Mouse (Mus musculus): Measurements from ENCODE around the gene Gm4491. TPM values are rescaled to one million over a fixed set of nuclear protein-coding genes. Genes with fewer than 3 reads are reported as not detected.

Gene Gm4491
- polyA plus RNA-seq, 1 experiment from 2014 or later = not detected

GRCm38 (mm10) chr14:57105721-57106120 is 10.0 kb downstream of the Gm4491 start:
- 38% methylated on average over 11 of the region's 11 CpGs for WGBS
- no peaks in the 10 kb centered on the region for H3K9me3 ChIP-seq (replicated peaks)
- H3K4me1 ChIP-seq = peaks cover 27% of the 10 kb centered on the region
- H3K4me3 ChIP-seq (replicated peaks) = no peak overlapping the region
- H3K36me3 ChIP-seq = no peaks in the 10 kb centered on the region
- H3K9ac ChIP-seq = no peak overlapping the region
- no peak overlapping the region for H3K4me2 ChIP-seq
- H3K27me3 ChIP-seq = peaks cover 72% of the 10 kb centered on the region
- H3K27ac ChIP-seq = no peak overlapping the region
- ATAC-seq (replicated peaks; ENCODE audit: low FRiP score) = no peak

- WGBS = 12% methylated on average over 14 of the region's 14 CpGs
- no peak for ATAC-seq (replicated peaks; ENCODE audit: low FRiP score)
- Histone ChIP-seq H3K27ac (no peak overlapping the region), H3K36me3 (no peaks in the 10 kb centered on the region), H3K4me1 (peaks cover 27% of the 10 kb centered on the region), H3K4me2 (peak overlapping the region; percentile 96), H3K27me3 (peaks cover 70% of the 10 kb centered on the region), H3K4me3 (replicated peaks) (peak overlapping the region; percentile 62), H3K9ac (no peak overlapping the region), H3K9me3 (replicated peaks) (no peaks in the 10 kb centered on the region)
Observed at GRCm38 (mm10) chr14:57105111-57105510, 10.6 kb downstream of the Gm4491 start.

GRCm38 (mm10) chr14:57104106-57105023 is 11.3 kb downstream of the Gm4491 start, which contains the start of gene Gjb2:
Gjb2 (minus strand) TSS chr14:57104702.
- H3K27me3 ChIP-seq = peaks cover 63% of the 10 kb centered on the region
- WGBS = under 1% methylated on average over 101 of the region's 101 CpGs
- H3K36me3 ChIP-seq = no peaks in the 10 kb centered on the region
- no peak within 1 kb of the TSS for H3K27ac ChIP-seq
- H3K4me1 ChIP-seq = peaks cover 24% of the 10 kb centered on the region
- H3K9me3 ChIP-seq (replicated peaks) = no peaks in the 10 kb centered on the region
- H3K9ac ChIP-seq = peak within 1 kb of the TSS; percentile 52
- H3K4me3 ChIP-seq (replicated peaks) = peak within 1 kb of the TSS; percentile 62
- peak within 1 kb of the TSS; percentile 96 for H3K4me2 ChIP-seq
- ATAC-seq (replicated peaks; ENCODE audit: low FRiP score) = peak; percentile 75

- 1% methylated on average over 22 of the region's 22 CpGs for WGBS
- H3K9ac ChIP-seq = peak overlapping the region; percentile 52
- H3K27ac ChIP-seq = no peak overlapping the region
- no peak for ATAC-seq (replicated peaks; ENCODE audit: low FRiP score)
- peak overlapping the region; percentile 96 for H3K4me2 ChIP-seq
- H3K27me3 ChIP-seq = peaks cover 63% of the 10 kb centered on the region
- H3K4me3 ChIP-seq (replicated peaks) = peak overlapping the region; percentile 62
- H3K4me1 ChIP-seq = peaks cover 24% of the 10 kb centered on the region
- H3K36me3 ChIP-seq = no peaks in the 10 kb centered on the region
- no peaks in the 10 kb centered on the region for H3K9me3 ChIP-seq (replicated peaks)
Observed at GRCm38 (mm10) chr14:57103711-57104105, 12.0 kb downstream of the Gm4491 start.

- H3K36me3 ChIP-seq = no peaks in the 10 kb centered on the region
- no peaks in the 10 kb centered on the region for H3K9me3 ChIP-seq (replicated peaks)
- peaks cover 63% of the 10 kb centered on the region for H3K27me3 ChIP-seq
- peaks cover 24% of the 10 kb centered on the region for H3K4me1 ChIP-seq
- peak overlapping the region; percentile 62; the same call in 1 of the 2 replicates for H3K4me3 ChIP-seq (replicated peaks)
- WGBS = 63% methylated on average over 6 of the region's 6 CpGs
- H3K4me2 ChIP-seq = peak overlapping the region; percentile 96; the same call in 1 of the 2 replicates
- no peak overlapping the region for H3K27ac ChIP-seq
- no peak overlapping the region for H3K9ac ChIP-seq
- ATAC-seq (replicated peaks; ENCODE audit: low FRiP score) = no peak
Observed at GRCm38 (mm10) chr14:57103121-57103520, 12.6 kb downstream of the Gm4491 start.

GRCm38 (mm10) chr14:57101623-57102022 is 14.1 kb downstream of the Gm4491 start:
- Histone ChIP-seq H3K9me3 (replicated peaks) (no peaks in the 10 kb centered on the region), H3K4me1 (peaks cover 21% of the 10 kb centered on the region), H3K4me3 (replicated peaks) (no peak overlapping the region), H3K27ac (no peak overlapping the region), H3K27me3 (peaks cover 49% of the 10 kb centered on the region), H3K36me3 (no peaks in the 10 kb centered on the region), H3K9ac (no peak overlapping the region), H3K4me2 (no peak overlapping the region)
- WGBS = 72% methylated on average over 7 of the region's 7 CpGs
- no peak for ATAC-seq (replicated peaks; ENCODE audit: low FRiP score)

GRCm38 (mm10) chr14:57095855-57096254 is 19.8 kb downstream of the Gm4491 start:
- no peaks in the 10 kb centered on the region for H3K9me3 ChIP-seq (replicated peaks)
- H3K4me3 ChIP-seq (replicated peaks) = no peak overlapping the region
- no peak overlapping the region for H3K9ac ChIP-seq
- H3K36me3 ChIP-seq = no peaks in the 10 kb centered on the region
- H3K27me3 ChIP-seq = no peaks in the 10 kb centered on the region; the same call in none of the 2 replicates
- ATAC-seq (replicated peaks; ENCODE audit: low FRiP score) = no peak
- 78% methylated on average over 4 of the region's 4 CpGs for WGBS
- H3K4me2 ChIP-seq = no peak overlapping the region
- H3K4me1 ChIP-seq = no peaks in the 10 kb centered on the region
- no peak overlapping the region for H3K27ac ChIP-seq

GRCm38 (mm10) chr14:57093029-57093428 is 22.7 kb downstream of the Gm4491 start:
- no peaks in the 10 kb centered on the region for H3K9me3 ChIP-seq (replicated peaks)
- no peaks in the 10 kb centered on the region; the same call in 1 of the 2 replicates for H3K27me3 ChIP-seq
- H3K36me3 ChIP-seq = no peaks in the 10 kb centered on the region
- H3K4me1 ChIP-seq = no peaks in the 10 kb centered on the region; the same call in 1 of the 2 replicates
- H3K4me2 ChIP-seq = no peak overlapping the region
- no peak overlapping the region for H3K27ac ChIP-seq
- ATAC-seq (replicated peaks; ENCODE audit: low FRiP score) = no peak
- no peak overlapping the region for H3K4me3 ChIP-seq (replicated peaks)
- no peak overlapping the region for H3K9ac ChIP-seq
- 9% methylated on average over 8 of the region's 8 CpGs for WGBS

GRCm38 (mm10) chr14:57090001-57090400 is 25.7 kb downstream of the Gm4491 start:
- H3K4me3 ChIP-seq (replicated peaks) = no peak overlapping the region
- ATAC-seq (replicated peaks; ENCODE audit: low FRiP score) = no peak
- H3K4me1 ChIP-seq = peaks cover 6% of the 10 kb centered on the region
- no peaks in the 10 kb centered on the region for H3K36me3 ChIP-seq
- H3K27ac ChIP-seq = no peak overlapping the region
- no peak overlapping the region for H3K4me2 ChIP-seq
- 44% methylated on average over 2 of the region's 2 CpGs for WGBS
- no peak overlapping the region for H3K9ac ChIP-seq
- no peaks in the 10 kb centered on the region for H3K9me3 ChIP-seq (replicated peaks)
- H3K27me3 ChIP-seq = no peaks in the 10 kb centered on the region

- peak; percentile 81 for ATAC-seq (replicated peaks; ENCODE audit: low FRiP score)
- H3K36me3 ChIP-seq = no peaks in the 10 kb centered on the region
- no peaks in the 10 kb centered on the region for H3K9me3 ChIP-seq (replicated peaks)
- H3K27ac ChIP-seq = no peak overlapping the region
- no peak overlapping the region for H3K9ac ChIP-seq
- no peak overlapping the region for H3K4me3 ChIP-seq (replicated peaks)
- peaks cover 15% of the 10 kb centered on the region for H3K4me1 ChIP-seq
- 82% methylated on average over 7 of the region's 7 CpGs for WGBS
- H3K4me2 ChIP-seq = no peak overlapping the region
- no peaks in the 10 kb centered on the region for H3K27me3 ChIP-seq
Observed at GRCm38 (mm10) chr14:57089107-57089506, 26.6 kb downstream of the Gm4491 start.

GRCm38 (mm10) chr14:57084180-57084668 is 31.5 kb downstream of the Gm4491 start:
- H3K4me2 ChIP-seq = 0 out of 2 replicates have a peak overlapping the region, but pooled peaks have one; percentile 7
- H3K9me3 ChIP-seq (replicated peaks) = no peaks in the 10 kb centered on the region
- H3K27me3 ChIP-seq = no peaks in the 10 kb centered on the region
- WGBS = 6% methylated on average over 11 of the region's 11 CpGs
- peaks cover 22% of the 10 kb centered on the region for H3K4me1 ChIP-seq
- ATAC-seq (replicated peaks; ENCODE audit: low FRiP score) = 0 out of 2 replicates have a peak, but pooled peaks have one; percentile 41
- H3K9ac ChIP-seq = no peak overlapping the region
- no peak overlapping the region for H3K4me3 ChIP-seq (replicated peaks)
- H3K27ac ChIP-seq = peak overlapping the region; percentile 72
- H3K36me3 ChIP-seq = no peaks in the 10 kb centered on the region

GRCm38 (mm10) chr14:57082863-57083262 is 32.8 kb downstream of the Gm4491 start:
- Histone ChIP-seq H3K27me3 (no peaks in the 10 kb centered on the region), H3K36me3 (no peaks in the 10 kb centered on the region), H3K9me3 (replicated peaks) (no peaks in the 10 kb centered on the region), H3K4me3 (replicated peaks) (no peak overlapping the region), H3K4me1 (peaks cover 22% of the 10 kb centered on the region), H3K27ac (no peak overlapping the region), H3K9ac (no peak overlapping the region), H3K4me2 (no peak overlapping the region)
- ATAC-seq (replicated peaks; ENCODE audit: low FRiP score) = no peak
- 91% methylated on average over 1 of the region's 1 CpGs for whole genome bisulfite sequencing

Measured in kidney, embryonic 15.5 days (tissue).